Mouse (Mus musculus) heart, embryonic 13.5 days (tissue): ENCODE results near the gene Atp6v1fnb. TPM values are rescaled to one million over a fixed set of nuclear protein-coding genes. Genes with fewer than 3 reads are reported as not detected.
A peak's percentile ranks its signal among the peaks of the same experiment; 100 is the strongest.

Experiments used
- ATAC-seq: fragments of 200-750 bp; cut with Nextera tagmentation; 2 replicates; pipeline ENCODE4 v1.8.0; 2017; ENCODE audit warnings: moderate TSS enrichment; ENCODE audit not compliant: insufficient number of reproducible peaks, low FRiP score, low TSS enrichment; ENCODE audit errors: extremely low read depth
- H3K27ac ChIP-seq: fragments of 300-500 bp; sonication (generic); replicated peaks from 2 replicates; pipeline ENCODE4 v1.5.1; 2015; ENCODE audit warnings: moderate library complexity, mild to moderate bottlenecking, inconsistent platforms
- H3K27me3 ChIP-seq: fragments of 300-500 bp; sonication (generic); replicated peaks from 2 replicates; pipeline ENCODE4 v1.6.1; 2015; ENCODE audit warnings: mild to moderate bottlenecking, inconsistent platforms
- H3K36me3 ChIP-seq: fragments of 300-500 bp; sonication (generic); 2 replicates; pipeline ENCODE4 v1.6.1; 2015; ENCODE audit warnings: mild to moderate bottlenecking, inconsistent platforms
- H3K4me1 ChIP-seq: fragments of 300-500 bp; sonication (generic); 2 replicates; pipeline ENCODE4 v1.6.1; 2015; ENCODE audit warnings: inconsistent platforms
- H3K4me2 ChIP-seq: fragments of 300-500 bp; sonication (generic); 2 replicates; pipeline ENCODE4 v1.6.1; 2015; ENCODE audit warnings: inconsistent platforms, mild to moderate bottlenecking, moderate library complexity
- H3K4me3 ChIP-seq: fragments of 300-500 bp; sonication (generic); 2 replicates; pipeline ENCODE4 v1.5.1; 2015; ENCODE audit warnings: moderate library complexity, mild to moderate bottlenecking, inconsistent platforms
- H3K9ac ChIP-seq: fragments of 300-500 bp; sonication (generic); 2 replicates; pipeline ENCODE4 v1.6.1; 2015; ENCODE audit warnings: inconsistent platforms, mild to moderate bottlenecking, moderate library complexity
- H3K9me3 ChIP-seq: fragments of 300-500 bp; sonication (generic); 2 replicates; pipeline ENCODE4 v1.6.1; 2016; ENCODE audit warnings: inconsistent platforms
- WGBS: fragments of 180-500 bp; shearing (Covaris S2); methylation state at CpG from one replicate; pipeline ENCODE4 v1.1.7; 2015; ENCODE audit warnings: mixed read lengths; 5-methylcytosine and 5-hydroxymethylcytosine counted together
- polyA plus RNA-seq: library from polyadenylated mRNA; unstranded; fragments of >200 nt; fragmentation: Nextera tagmentation; extraction: Ambion mirVana; gene quantifications from 2 replicates; pipeline ENCODE4 v1.2.1, GENCODE M21; 2015

Gene Atp6v1fnb
- polyA plus RNA-seq, 1 experiment from 2014 or later: not detected

DNA sequence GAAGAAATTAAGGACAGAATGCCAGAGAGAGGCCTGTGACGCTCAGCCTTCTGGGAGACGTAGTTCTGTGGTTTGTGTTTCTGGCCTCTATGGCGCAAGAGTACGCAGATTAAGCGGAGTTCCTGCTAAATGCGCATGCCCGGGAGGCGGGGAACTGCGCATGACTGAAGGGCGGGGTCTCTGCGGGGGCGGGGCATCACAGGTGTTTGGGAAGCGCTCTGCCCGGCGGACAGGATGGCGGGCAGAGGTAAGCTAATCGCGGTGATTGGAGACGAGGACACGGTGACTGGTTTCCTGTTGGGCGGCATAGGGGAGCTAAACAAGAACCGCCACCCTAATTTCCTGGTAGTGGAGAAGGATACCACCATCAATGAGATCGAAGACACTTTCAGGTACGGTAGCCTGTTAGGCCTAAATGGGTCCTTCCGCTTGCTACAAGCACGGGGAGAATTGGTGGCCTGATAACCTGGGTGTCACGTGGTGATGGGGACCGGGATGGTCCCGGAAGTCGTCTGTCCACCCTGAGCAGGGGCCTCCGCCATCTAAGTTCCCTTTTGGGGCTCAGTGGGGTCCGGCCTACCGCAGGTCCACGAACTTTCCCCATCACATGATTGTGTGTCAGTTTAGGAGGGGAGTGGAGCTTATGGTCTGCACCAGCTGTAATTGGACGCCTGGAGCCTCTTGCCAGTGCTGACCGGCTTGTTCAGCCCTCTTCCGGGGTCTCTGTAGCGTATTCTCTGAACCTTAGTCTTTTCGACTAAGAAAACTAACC is 3.5 kb upstream of the Atp6v1fnb start, which contains the start of gene Atp6v1f:
Gene Atp6v1f (plus strand): TSS at position 136 of the 772 bp plus-strand sequence.
- WGBS: under 1% methylated on average over 39 of the region's 39 CpGs
- peaks cover 23% of the 10 kb centered on the region for H3K36me3 ChIP-seq
- peaks cover 12% of the 10 kb centered on the region for H3K4me1 ChIP-seq
- H3K9ac ChIP-seq: peak within 1 kb of the TSS; percentile 85
- ATAC-seq: peak; percentile 89
- no peaks in the 10 kb centered on the region for H3K9me3 ChIP-seq
- H3K27ac ChIP-seq: peak within 1 kb of the TSS; percentile 60
- peak within 1 kb of the TSS; percentile 75 for H3K4me3 ChIP-seq
- peak within 1 kb of the TSS; percentile 81 for H3K4me2 ChIP-seq
- no peaks in the 10 kb centered on the region for H3K27me3 ChIP-seq

DNA sequence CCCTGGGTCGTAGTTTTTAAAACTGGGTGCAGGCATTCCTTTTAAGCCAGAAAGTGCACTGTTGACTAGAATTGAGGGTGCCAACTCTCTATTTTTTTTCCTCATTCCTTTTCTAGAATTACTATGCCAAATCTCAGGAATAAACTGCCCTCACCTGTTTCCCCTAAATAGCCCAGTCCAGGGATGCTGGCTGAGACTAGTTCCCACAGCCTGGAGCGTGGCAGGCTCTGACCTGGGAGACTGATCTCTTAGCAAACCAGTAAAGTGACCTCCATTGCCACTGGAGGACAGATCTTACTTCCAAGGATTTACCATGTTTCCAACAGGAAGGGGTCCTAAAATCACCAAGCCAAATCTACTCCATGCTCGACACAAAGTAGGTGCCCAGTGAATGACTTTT is 2.4 kb upstream of the Atp6v1fnb start:
- H3K36me3 ChIP-seq: peaks cover 23% of the 10 kb centered on the region
- no peaks in the 10 kb centered on the region for H3K9me3 ChIP-seq
- H3K27me3 ChIP-seq: no peaks in the 10 kb centered on the region
- no peak for ATAC-seq
- peak overlapping the region; percentile 81 for H3K4me2 ChIP-seq
- 0 out of 2 replicates have a peak overlapping the region, but pooled peaks have one; percentile 19 for H3K9ac ChIP-seq
- H3K4me3 ChIP-seq: peak overlapping the region; percentile 75
- H3K27ac ChIP-seq: no peak overlapping the region
- H3K4me1 ChIP-seq: peaks cover 19% of the 10 kb centered on the region
- WGBS: 80% methylated on average over 3 of the region's 3 CpGs

DNA sequence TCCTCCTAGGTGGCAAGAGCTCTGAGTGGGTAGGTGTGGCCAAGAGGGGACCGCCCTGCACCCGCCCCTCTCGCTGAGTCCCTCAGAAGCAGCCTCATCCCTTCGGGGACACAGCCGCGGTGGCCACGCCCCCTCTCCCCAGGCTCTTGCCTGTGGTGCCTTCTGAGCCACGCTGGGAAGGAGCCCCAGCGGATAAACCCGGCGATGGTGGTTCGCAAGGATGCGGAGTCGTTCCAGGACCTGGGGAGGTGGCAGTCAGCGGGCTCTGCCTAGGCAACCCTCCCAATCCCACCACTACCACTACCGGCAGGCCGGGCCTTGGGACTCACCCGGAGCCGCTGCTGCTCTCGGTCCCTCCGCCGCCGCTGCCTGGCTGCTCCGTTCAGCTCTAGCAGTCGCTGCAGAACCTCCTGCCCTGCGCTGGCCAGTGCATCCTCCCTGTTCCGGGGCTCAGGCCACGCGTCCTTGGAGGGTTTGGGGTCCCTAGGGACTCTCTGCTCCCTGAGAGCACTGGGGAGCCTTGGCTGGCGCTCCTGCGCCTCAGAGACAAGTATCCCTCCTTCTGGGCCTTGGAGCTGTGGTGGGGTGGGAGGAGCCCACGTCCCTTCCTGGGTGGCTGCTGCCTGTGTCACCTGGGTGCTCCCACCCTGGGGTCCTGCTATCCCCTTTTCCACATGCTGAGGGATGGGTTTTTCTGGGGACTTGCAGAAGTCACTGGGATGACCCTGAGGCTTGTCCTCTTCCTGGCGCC is 2.9 kb downstream of the Atp6v1fnb start:
- H3K9ac ChIP-seq: peak overlapping the region; percentile 81
- WGBS: 3% methylated on average over 33 of the region's 33 CpGs
- peaks cover 23% of the 10 kb centered on the region for H3K36me3 ChIP-seq
- ATAC-seq: peak; percentile 88
- 0 out of 2 replicates have a peak, but pooled peaks cover 6% of the 10 kb centered on the region for H3K27me3 ChIP-seq
- H3K4me3 ChIP-seq: peak overlapping the region; percentile 59
- peak overlapping the region; percentile 16; the same call in 1 of the 2 replicates for H3K27ac ChIP-seq
- H3K9me3 ChIP-seq: no peaks in the 10 kb centered on the region
- peak overlapping the region; percentile 74 for H3K4me2 ChIP-seq
- H3K4me1 ChIP-seq: peaks cover 20% of the 10 kb centered on the region

DNA sequence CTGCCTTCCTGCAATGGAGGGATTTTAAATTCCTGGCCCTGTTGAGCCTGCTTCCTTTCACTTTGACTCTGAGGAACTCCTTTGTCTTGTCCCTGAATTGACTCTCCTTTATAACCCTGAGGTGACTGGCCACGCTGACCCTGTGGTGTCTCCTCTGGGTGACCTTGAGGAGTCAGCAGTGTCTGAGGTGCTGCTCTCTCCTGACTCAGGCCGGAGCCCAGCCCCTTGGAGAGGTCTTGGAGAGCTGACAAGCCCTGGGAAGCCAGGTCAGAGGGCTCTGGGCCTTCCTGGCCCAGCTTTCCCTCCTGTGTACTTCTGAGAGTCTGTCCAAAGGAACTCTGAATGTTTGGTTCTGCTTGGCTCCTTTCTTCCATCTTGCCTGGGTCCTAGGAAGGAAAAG is 3.5 kb downstream of the Atp6v1fnb start:
- Histone ChIP-seq H3K27me3 (0 out of 2 replicates have a peak, but pooled peaks cover 6% of the 10 kb centered on the region), H3K4me1 (peaks cover 18% of the 10 kb centered on the region), H3K9me3 (no peaks in the 10 kb centered on the region), H3K9ac (no peak overlapping the region), H3K36me3 (peaks cover 22% of the 10 kb centered on the region), H3K4me2 (peak overlapping the region; percentile 74), H3K4me3 (no peak overlapping the region), H3K27ac (peak overlapping the region; percentile 16; the same call in 1 of the 2 replicates)
- ATAC-seq: no peak
- 61% methylated on average over 2 of the region's 2 CpGs for WGBS

DNA sequence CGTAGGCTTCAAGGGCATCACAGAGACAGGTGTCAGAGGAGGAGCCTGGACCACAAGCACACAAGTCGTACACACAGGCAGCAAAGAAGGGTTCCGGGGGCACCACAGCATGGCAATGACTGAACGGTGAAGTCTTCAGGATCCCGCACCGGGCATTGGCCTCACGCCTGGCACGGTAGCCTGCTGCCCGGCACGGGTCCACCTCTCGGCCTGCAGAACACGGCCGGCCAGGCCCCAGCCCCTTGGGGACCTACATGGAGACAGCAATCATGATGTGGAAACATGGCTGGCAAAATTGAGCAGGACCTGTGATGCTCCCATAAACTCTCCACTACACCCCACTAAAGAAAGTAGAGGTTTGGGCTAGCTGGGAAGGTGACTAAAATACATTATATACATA is 11.5 kb downstream of the Atp6v1fnb start:
- ATAC-seq: no peak
- no peaks in the 10 kb centered on the region for H3K9me3 ChIP-seq

DNA sequence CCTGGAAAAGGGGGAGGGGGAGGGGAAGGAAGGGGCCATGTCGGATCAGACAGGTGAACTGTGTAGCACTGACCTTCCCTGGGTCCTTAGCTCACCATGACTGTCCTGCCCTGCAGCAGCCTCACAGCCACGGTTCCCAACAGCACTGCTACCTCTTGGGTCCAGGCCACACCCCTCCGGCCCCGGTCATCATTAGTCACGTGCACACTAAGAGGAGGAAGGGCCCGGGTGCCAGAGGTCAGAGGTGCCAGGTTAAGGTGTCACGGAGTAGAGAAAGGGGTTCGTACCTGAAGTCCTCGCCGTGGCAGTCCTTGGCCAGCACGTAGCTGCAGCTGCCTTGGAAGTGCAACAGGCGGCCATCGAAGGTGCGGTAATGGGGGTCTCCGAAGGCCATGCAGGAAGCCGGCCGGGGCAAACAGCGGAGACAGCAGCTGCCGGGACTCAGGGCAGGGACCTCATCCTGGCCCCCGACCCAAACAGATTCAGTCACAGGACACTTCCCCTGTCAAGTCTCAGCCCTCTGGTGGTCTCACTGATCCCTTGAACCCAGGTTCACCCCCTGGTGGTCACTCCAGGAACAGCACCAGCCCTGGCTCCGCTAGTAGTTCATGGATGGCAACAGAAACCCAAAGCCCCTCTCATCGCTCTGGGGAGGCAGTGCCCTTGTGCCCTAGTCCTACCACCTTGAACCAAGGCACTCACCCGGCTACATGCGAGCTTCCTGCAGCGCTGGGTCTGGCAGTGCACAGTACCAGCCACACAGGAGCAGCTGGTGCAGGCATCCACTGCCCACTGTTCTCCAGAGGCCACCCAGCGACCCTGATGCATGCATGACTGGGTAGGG is 13.7 kb downstream of the Atp6v1fnb start:
- Histone ChIP-seq H3K4me2 (peak overlapping the region; percentile 92), H3K9ac (peak overlapping the region; percentile 80), H3K4me1 (peaks cover 6% of the 10 kb centered on the region), H3K4me3 (peak overlapping the region; percentile 54), H3K36me3 (no peaks in the 10 kb centered on the region), H3K27me3 (peaks cover 25% of the 10 kb centered on the region), H3K27ac (no peak overlapping the region), H3K9me3 (no peaks in the 10 kb centered on the region)
- WGBS: 7% methylated on average over 26 of the region's 26 CpGs
- ATAC-seq: peak; percentile 72

More for the DNA sequence above, 11.5 kb downstream of the Atp6v1fnb start:
- WGBS: 95% methylated on average over 13 of the region's 13 CpGs
- H3K9ac ChIP-seq: no peak overlapping the region
- H3K36me3 ChIP-seq: no peaks in the 10 kb centered on the region
- H3K27ac ChIP-seq: no peak overlapping the region
- H3K4me1 ChIP-seq: peaks cover 6% of the 10 kb centered on the region
- no peak overlapping the region for H3K4me3 ChIP-seq
- peaks cover 25% of the 10 kb centered on the region for H3K27me3 ChIP-seq
- H3K4me2 ChIP-seq: no peak overlapping the region

DNA sequence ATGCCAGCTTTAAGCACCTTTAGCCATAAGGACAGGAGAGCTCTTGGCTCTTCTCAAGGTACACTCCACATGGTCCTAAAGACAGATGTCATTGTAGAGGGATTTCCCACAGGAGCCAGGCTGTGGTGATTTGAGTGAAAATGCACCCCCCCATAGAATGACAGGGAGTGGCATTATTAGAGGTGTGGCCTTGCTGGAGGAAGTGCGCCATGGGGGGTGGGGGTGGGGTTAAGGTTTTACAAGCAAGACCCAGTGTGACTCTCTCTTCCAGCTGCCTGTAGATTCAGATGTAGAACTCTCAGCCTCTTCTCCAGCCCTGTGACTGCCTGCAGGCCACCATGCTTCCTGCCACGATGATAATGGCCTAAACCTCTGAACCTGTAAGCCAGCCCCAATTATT is 14.7 kb downstream of the Atp6v1fnb start:
- Histone ChIP-seq H3K4me3 (no peak overlapping the region), H3K9me3 (no peaks in the 10 kb centered on the region), H3K4me1 (peaks cover 6% of the 10 kb centered on the region), H3K27ac (no peak overlapping the region), H3K27me3 (peaks cover 25% of the 10 kb centered on the region), H3K36me3 (no peaks in the 10 kb centered on the region), H3K4me2 (no peak overlapping the region), H3K9ac (no peak overlapping the region)
- no peak for ATAC-seq
- 57% methylated on average over 2 of the region's 2 CpGs for WGBS

DNA sequence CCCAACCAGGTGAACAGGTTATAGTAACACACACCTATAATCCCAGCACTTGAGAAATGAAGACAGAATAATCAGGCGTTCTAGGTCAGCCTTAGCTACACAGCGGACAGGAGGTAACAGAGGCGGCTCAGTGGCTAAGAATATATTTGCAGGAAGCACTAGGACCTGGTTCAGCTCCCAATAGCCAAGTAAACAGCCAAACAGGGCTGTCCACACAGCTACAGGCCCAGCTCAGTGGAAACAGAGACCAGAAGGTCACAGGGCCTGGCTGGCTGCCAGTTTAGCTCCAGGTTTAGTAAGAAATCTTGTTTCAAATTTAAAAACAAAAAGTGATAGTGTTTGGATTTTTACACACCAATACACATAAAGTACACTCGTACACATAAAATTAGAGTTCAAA is 22.9 kb downstream of the Atp6v1fnb start:
- no peak for ATAC-seq
- Histone ChIP-seq H3K27me3 (peaks cover 41% of the 10 kb centered on the region), H3K4me1 (peaks cover 7% of the 10 kb centered on the region; the same call in 1 of the 2 replicates)

DNA sequence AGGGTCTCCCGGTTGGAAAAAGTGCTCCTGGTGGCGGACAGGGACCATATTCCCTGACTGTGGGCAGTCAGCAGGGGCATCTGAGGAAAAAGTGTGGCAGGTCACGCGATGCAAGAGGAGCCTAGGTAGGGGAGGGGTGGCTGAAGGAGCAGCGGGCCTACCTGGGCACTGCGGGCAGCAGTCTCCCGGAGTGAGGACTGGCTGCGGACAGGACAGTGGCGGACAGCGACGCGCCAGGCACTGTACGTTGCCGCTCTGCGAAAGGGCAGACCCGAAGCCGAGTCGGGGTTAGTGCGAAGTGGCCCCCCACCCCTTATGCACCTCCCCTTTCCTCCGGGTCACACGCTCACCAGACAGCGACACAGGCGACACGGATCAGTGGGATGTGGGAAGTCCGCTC is 25.0 kb downstream of the Atp6v1fnb start:
- 0 out of 2 replicates have a peak overlapping the region, but pooled peaks have one; percentile 10 for H3K9ac ChIP-seq
- peaks cover 41% of the 10 kb centered on the region for H3K27me3 ChIP-seq
- H3K4me2 ChIP-seq: peak overlapping the region; percentile 36
- no peaks in the 10 kb centered on the region for H3K9me3 ChIP-seq
- H3K4me1 ChIP-seq: peaks cover 7% of the 10 kb centered on the region; the same call in 1 of the 2 replicates
- H3K4me3 ChIP-seq: no peak overlapping the region
- H3K36me3 ChIP-seq: peaks cover 5% of the 10 kb centered on the region
- no peak for ATAC-seq
- 26% methylated on average over 25 of the region's 25 CpGs for WGBS
- H3K27ac ChIP-seq: no peak overlapping the region

More for the DNA sequence above, 22.9 kb downstream of the Atp6v1fnb start:
- Histone ChIP-seq H3K4me2 (no peak overlapping the region), H3K4me3 (no peak overlapping the region), H3K27ac (no peak overlapping the region), H3K9me3 (no peaks in the 10 kb centered on the region), H3K9ac (no peak overlapping the region), H3K36me3 (peaks cover 5% of the 10 kb centered on the region)
- 65% methylated on average over 4 of the region's 4 CpGs for WGBS

DNA sequence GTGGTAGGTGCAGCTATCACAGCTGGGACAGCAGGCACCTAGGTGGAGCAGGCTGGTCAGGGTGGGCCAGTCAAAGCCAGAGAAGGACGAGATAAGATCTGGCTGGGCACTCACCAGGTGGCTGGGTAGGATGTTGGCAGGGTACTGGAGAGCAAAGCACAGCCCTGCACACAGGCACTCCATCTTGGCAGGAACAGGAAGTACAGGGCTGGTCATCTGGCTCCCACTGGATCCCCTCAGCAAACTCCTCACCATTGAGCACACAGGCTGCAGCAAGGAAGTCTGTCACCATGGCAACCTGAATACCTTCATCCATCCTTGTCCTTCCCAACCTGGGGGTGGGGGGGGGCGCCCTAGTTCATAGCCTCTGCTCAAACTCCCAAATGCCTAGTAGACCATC is 26.6 kb downstream of the Atp6v1fnb start:
- no peaks in the 10 kb centered on the region for H3K9me3 ChIP-seq
- no peak overlapping the region for H3K9ac ChIP-seq
- no peak for ATAC-seq
- H3K36me3 ChIP-seq: peaks cover 5% of the 10 kb centered on the region
- H3K4me1 ChIP-seq: peaks cover 7% of the 10 kb centered on the region; the same call in 1 of the 2 replicates
- 47% methylated on average over 2 of the region's 2 CpGs for WGBS
- H3K4me3 ChIP-seq: no peak overlapping the region
- no peak overlapping the region for H3K27ac ChIP-seq
- no peak overlapping the region for H3K4me2 ChIP-seq
- peaks cover 37% of the 10 kb centered on the region for H3K27me3 ChIP-seq
